Mouse (Mus musculus) myocyte (in vitro differentiated cells): ENCODE data around the gene Myh13.

Source experiments
- CEBPB ChIP-seq: IDR thresholded peaks from 2 replicates; pipeline ENCODE4 v1.6.1; 2011; ENCODE audit warnings: mild to moderate bottlenecking, moderate library complexity; ENCODE audit not compliant: poor library complexity, insufficient read depth, severe bottlenecking
- E2F4 ChIP-seq: IDR thresholded peaks from one replicate; pipeline ENCODE4 v1.6.1; 2011; ENCODE audit warnings: mild to moderate bottlenecking, control low read depth, moderate library complexity; ENCODE audit not compliant: insufficient read depth
- MAX ChIP-seq: IDR thresholded peaks from one replicate; pipeline ENCODE4 v1.6.1; 2011; ENCODE audit warnings: low read depth, mild to moderate bottlenecking, control low read depth
- MYOD1 ChIP-seq, 3 experiments: IDR thresholded peaks; one replicate each; pipeline ENCODE4 v1.6.1; 2011; ENCODE audit warnings: control low read depth in 2 of 3, low read depth in 2 of 3, mild to moderate bottlenecking in 2 of 3, moderate library complexity in 1 of 3; ENCODE audit not compliant: insufficient read length in 2 of 3, control insufficient read depth in 1 of 3
- MYOG ChIP-seq, 3 experiments: IDR thresholded peaks; one replicate each; pipeline ENCODE4 v1.6.1; 2011; ENCODE audit warnings: control low read depth in 2 of 3, low read depth in 2 of 3, mild to moderate bottlenecking in 2 of 3; ENCODE audit not compliant: insufficient read length in 2 of 3, control insufficient read depth in 1 of 3, insufficient read depth in 1 of 3
- POLR2A ChIP-seq: IDR thresholded peaks from one replicate; pipeline ENCODE4 v1.6.1; 2011; ENCODE audit warnings: low read depth, mild to moderate bottlenecking, control low read depth, moderate library complexity; ENCODE audit not compliant: insufficient read length
- POLR2AphosphoS2 ChIP-seq: IDR thresholded peaks from one replicate; pipeline ENCODE4 v1.6.1; 2011; ENCODE audit warnings: low read depth, control low read depth; ENCODE audit not compliant: insufficient read length
- SRF ChIP-seq: IDR thresholded peaks from one replicate; pipeline ENCODE4 v1.6.1; 2011; ENCODE audit warnings: low read depth; ENCODE audit not compliant: control insufficient read depth, insufficient read length
- TCF12 ChIP-seq: IDR thresholded peaks from one replicate; pipeline ENCODE4 v1.6.1; 2011; ENCODE audit warnings: mild to moderate bottlenecking, control low read depth; ENCODE audit not compliant: poor library complexity, insufficient read depth, severe bottlenecking
- USF1 ChIP-seq: IDR thresholded peaks from one replicate; pipeline ENCODE4 v1.6.1; 2011; ENCODE audit warnings: low read depth, mild to moderate bottlenecking, control low read depth, moderate library complexity

GRCm38 (mm10) chr11:67379703-67380510, 58.4 kb downstream of the Myh13 start:
- TF ChIP-seq POLR2A = no peak
- TF ChIP-seq USF1 = no peak
- no peak for TF ChIP-seq E2F4
- no peak for TF ChIP-seq TCF12
- TF ChIP-seq MAX = no peak
- TF ChIP-seq CEBPB = no peak
- no peak for TF ChIP-seq MYOD1 (IDR thresholded peaks at IDR 0.05; ENCODE audit: control insufficient read depth in 1 of 3, insufficient read length in 2 of 3, low read depth in 2 of 3)
- TF ChIP-seq POLR2AphosphoS2 = no peak
- TF ChIP-seq MYOG (IDR thresholded peaks at IDR 0.05; ENCODE audit: control insufficient read depth in 1 of 3, insufficient read depth in 1 of 3, insufficient read length in 2 of 3, low read depth in 2 of 3) = no peak
- TF ChIP-seq SRF = no peak
